8 mouse cellular contexts compared by ENCODE assay signal in genomic region chr10:110455063-110455837, GRCm38 (mm10). TPM values are rescaled to one million over a fixed set of nuclear protein-coding genes. Genes with fewer than 3 reads are reported as not detected.
DNase-seq lines count a peak whose midpoint lies in the region; ATAC-seq and TF ChIP-seq lines count a peak whose summit lies in the region.

No protein-coding gene starts in this region.

- H3K4me2 ChIP-seq in embryonic facial prominence, embryonic 14.5 days (ENCODE audit: low read depth, low read length), result peak overlapping the region; percentile 93
- peak overlapping the region; percentile 79 for H3K4me2 ChIP-seq in hindbrain, postnatal 0 days (ENCODE audit: low read depth, low read length)
- H3K4me2 ChIP-seq in limb, embryonic 15.5 days, result peak overlapping the region; percentile 92
- H3K4me2 ChIP-seq in neural tube, embryonic 13.5 days, result peak overlapping the region; percentile 71

- DNase-seq in B cell, adult 2 months, result peak; percentile 3 to 6
- peak; percentile 28 for DNase-seq in WW6 (ENCODE audit: low read depth, low spot score)
- DNase-seq in embryonic facial prominence, embryonic 14.5 days (ENCODE audit: low spot score), result peak; percentile 43
- peak; percentile 76 for DNase-seq in hindbrain, postnatal 0 days (ENCODE audit: low spot score)
- no peak for DNase-seq in Muller cell, postnatal 12 days (ENCODE audit: inconsistent ontology term)
- DNase-seq in adrenal gland, postnatal 14 days, result no peak

- no peaks in the 10 kb centered on the region for H3K36me3 ChIP-seq in embryonic facial prominence, embryonic 14.5 days (ENCODE audit: control insufficient read depth, insufficient read depth, low read length)
- H3K36me3 ChIP-seq in hindbrain, postnatal 0 days (ENCODE audit: insufficient read depth, low read length), result no peaks in the 10 kb centered on the region
- H3K36me3 ChIP-seq in limb, embryonic 15.5 days, result no peaks in the 10 kb centered on the region
- H3K36me3 ChIP-seq in neural tube, embryonic 13.5 days, result no peaks in the 10 kb centered on the region

- ATAC-seq in embryonic facial prominence, embryonic 14.5 days (ENCODE audit: low read depth), result peak; percentile 35; the same call in 1 of the 2 replicates
- ATAC-seq in hindbrain, postnatal 0 days, result peak; percentile 74
- ATAC-seq in limb, embryonic 15.5 days (ENCODE audit: insufficient number of reproducible peaks, low FRiP score, low TSS enrichment, low read depth), result no peak
- ATAC-seq in neural tube, embryonic 13.5 days (ENCODE audit: low read depth), result peak; percentile 90

- peaks cover 27% of the 10 kb centered on the region for H3K27me3 ChIP-seq in embryonic facial prominence, embryonic 14.5 days (replicated peaks; ENCODE audit: control insufficient read depth, insufficient read depth, low read length)
- no peaks in the 10 kb centered on the region for H3K27me3 ChIP-seq in hindbrain, postnatal 0 days (ENCODE audit: insufficient read depth, low read length)
- H3K27me3 ChIP-seq in limb, embryonic 15.5 days, result peaks cover 27% of the 10 kb centered on the region
- H3K27me3 ChIP-seq in neural tube, embryonic 13.5 days, result no peaks in the 10 kb centered on the region; the same call in 1 of the 2 replicates

- H3K4me1 ChIP-seq in embryonic facial prominence, embryonic 14.5 days (ENCODE audit: control insufficient read depth, insufficient read depth, low read length), result no peaks in the 10 kb centered on the region
- H3K4me1 ChIP-seq in hindbrain, postnatal 0 days (ENCODE audit: insufficient read depth, low read length), result no peaks in the 10 kb centered on the region
- H3K4me1 ChIP-seq in limb, embryonic 15.5 days, result peaks cover 9% of the 10 kb centered on the region
- peaks cover 18% of the 10 kb centered on the region for H3K4me1 ChIP-seq in neural tube, embryonic 13.5 days (replicated peaks)

- H3K9ac ChIP-seq in embryonic facial prominence, embryonic 14.5 days (ENCODE audit: low read depth, low read length), result peak overlapping the region; percentile 78
- peak overlapping the region; percentile 87 for H3K9ac ChIP-seq in hindbrain, postnatal 0 days (replicated peaks; ENCODE audit: low read length)
- peak overlapping the region; percentile 55 for H3K9ac ChIP-seq in limb, embryonic 15.5 days
- H3K9ac ChIP-seq in neural tube, embryonic 13.5 days, result peak overlapping the region; percentile 93

- H3K9me3 ChIP-seq in embryonic facial prominence, embryonic 14.5 days (ENCODE audit: control insufficient read depth, low read length), result no peaks in the 10 kb centered on the region
- no peaks in the 10 kb centered on the region for H3K9me3 ChIP-seq in hindbrain, postnatal 0 days (ENCODE audit: low read length)
- H3K9me3 ChIP-seq in limb, embryonic 15.5 days, result no peaks in the 10 kb centered on the region
- no peaks in the 10 kb centered on the region for H3K9me3 ChIP-seq in neural tube, embryonic 13.5 days

- peak overlapping the region; percentile 61 for H3K27ac ChIP-seq in embryonic facial prominence, embryonic 14.5 days (replicated peaks; ENCODE audit: low read depth, low read length)
- peak overlapping the region; percentile 88 for H3K27ac ChIP-seq in hindbrain, postnatal 0 days
- no peak overlapping the region for H3K27ac ChIP-seq in limb, embryonic 15.5 days
- H3K27ac ChIP-seq in neural tube, embryonic 13.5 days (replicated peaks), result peak overlapping the region; percentile 96

- H3K4me3 ChIP-seq in embryonic facial prominence, embryonic 14.5 days (ENCODE audit: low read depth, low read length), result peak overlapping the region; percentile 70
- peak overlapping the region; percentile 85 for H3K4me3 ChIP-seq in hindbrain, postnatal 0 days (ENCODE audit: low read length)
- peak overlapping the region; percentile 61 for H3K4me3 ChIP-seq in limb, embryonic 15.5 days
- peak overlapping the region; percentile 83 for H3K4me3 ChIP-seq in neural tube, embryonic 13.5 days

- no peak for TF ChIP-seq CTCF in hindbrain, postnatal 0 days (IDR thresholded peaks at IDR 0.05; ENCODE audit: low read depth)

- under 1% methylated on average over 23 of the region's 45 CpGs for WGBS in embryonic facial prominence, embryonic 14.5 days
- under 1% methylated on average over 42 of the region's 45 CpGs for WGBS in hindbrain, postnatal 0 days
- WGBS in limb, embryonic 15.5 days, result under 1% methylated on average over 43 of the region's 45 CpGs
- WGBS in neural tube, embryonic 13.5 days, result under 1% methylated on average over 43 of the region's 45 CpGs

RNA-seq across cellular contexts. Expression of gene Nav3, which starts 0.8 kb away (rescaled TPM):
- polyA plus RNA-seq in embryonic facial prominence, embryonic 14.5 days (2014; fragmentation: Nextera tagmentation; extraction: Ambion mirVana), result 10.7 and 12.1 TPM in 2 replicates
- 98.1 and 125 TPM in 2 replicates for total RNA-seq in hindbrain, postnatal 0 days (2014; rRNA removed)
- polyA plus RNA-seq in hindbrain, postnatal 0 days (2015; fragmentation: Nextera tagmentation; extraction: Ambion mirVana), result 18.2 and 19.2 TPM in 2 replicates
- 7.8 and 8.8 TPM in 2 replicates for polyA plus RNA-seq in limb, embryonic 15.5 days (2015; fragmentation: Nextera tagmentation; extraction: Ambion mirVana)
- polyA plus RNA-seq in neural tube, embryonic 13.5 days (2015; fragmentation: Nextera tagmentation; extraction: Ambion mirVana), result 27.5 and 28.2 TPM in 2 replicates
- total RNA-seq in adrenal gland, postnatal 14 days (2021), result 4.2 and 7.4 TPM in 2 replicates

Comparison
In these comparisons a context has a peak if more than half of its experiments do, and no peak if none do; other contexts are left out.
1. DNase-seq: peak in B cell, adult 2 months (2 of 2), WW6 (single experiment), embryonic facial prominence, embryonic 14.5 days (single experiment) and hindbrain, postnatal 0 days (single experiment); none in Muller cell, postnatal 12 days (single experiment) and adrenal gland, postnatal 14 days (single experiment).
2. Peak in every context shown above with its lines, with median percentiles within 50 percentile points of each other: H3K4me2 ChIP-seq, H3K4me3 ChIP-seq and H3K9ac ChIP-seq.